Mouse (Mus musculus): ENCODE results near the gene Oas2.

Oas2 gene

DNA sequence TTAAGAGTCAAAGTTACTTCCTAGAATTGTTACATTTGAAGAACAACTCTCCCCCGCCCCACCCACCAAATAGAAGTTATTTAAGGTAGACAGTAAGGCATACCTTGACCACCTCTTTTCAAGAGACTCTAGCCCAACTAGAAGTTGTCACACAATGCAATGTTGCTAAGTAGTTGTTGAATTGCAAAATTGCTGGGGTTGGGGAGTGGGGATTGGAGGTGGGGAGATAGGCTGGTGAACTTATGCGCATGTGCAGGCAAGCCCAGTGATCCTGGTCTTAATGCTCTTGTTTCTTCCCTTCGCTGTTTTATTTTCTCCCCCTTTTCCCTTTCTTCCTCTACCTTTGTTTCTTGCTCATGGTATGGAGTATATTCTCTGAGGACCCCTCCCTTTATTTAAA, 16.0 kb downstream of the Oas2 start:
- in situ Hi-C loops (cut with MboI; ENCODE audit: low sequenced_read_pairs), result no loop called here

DNA sequence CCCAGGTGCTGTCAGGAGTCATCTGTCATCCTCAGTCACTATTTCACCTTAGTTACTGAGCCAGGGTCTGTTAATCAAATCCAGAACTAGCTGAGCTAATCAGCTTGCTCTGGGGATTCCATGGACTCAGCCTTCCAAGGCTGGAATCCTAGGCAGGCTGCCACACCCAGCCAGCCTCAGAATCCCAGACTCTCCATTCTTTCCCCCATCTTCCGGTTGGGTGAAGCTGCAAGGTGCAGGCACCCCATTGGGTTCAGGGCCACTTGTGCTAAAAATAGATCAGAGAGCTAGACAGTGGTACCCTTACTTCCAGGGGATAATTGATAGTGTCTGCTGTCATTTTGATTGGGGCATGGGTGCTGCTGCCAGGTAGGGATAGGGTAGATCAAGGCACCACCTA, 16.9 kb downstream of the Oas2 start:
- in situ Hi-C loops (cut with MboI; ENCODE audit: low sequenced_read_pairs), result no loop called here

DNA sequence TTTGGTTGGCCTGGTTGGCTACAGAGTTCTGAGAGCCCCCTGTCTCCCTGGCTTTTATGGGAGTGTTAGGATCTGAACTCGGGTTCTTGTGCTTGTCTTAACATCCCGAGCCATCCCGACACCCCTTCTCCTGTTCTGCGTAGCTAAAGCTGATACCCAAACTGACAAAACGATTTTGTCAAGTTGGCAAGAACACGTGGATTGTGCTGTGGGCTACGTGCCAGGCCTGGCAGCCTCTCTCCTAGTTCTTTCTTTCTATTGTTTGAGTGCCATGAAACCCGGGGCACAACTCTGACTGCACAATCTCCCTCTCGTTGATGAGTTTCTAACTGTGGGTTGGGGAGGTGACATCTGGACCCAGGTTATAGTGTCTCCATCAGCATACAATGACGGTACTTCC, 20.3 kb downstream of the Oas2 start:
- in situ Hi-C loops (cut with MboI; ENCODE audit: low sequenced_read_pairs), result no loop called here

GRCm38 (mm10) chr5:120725811-120726455, 23.7 kb downstream of the Oas2 start:
- in situ Hi-C loops (cut with MboI; ENCODE audit: low sequenced_read_pairs), result no loop called here

GRCm38 (mm10) chr5:120721005-120721404, 28.6 kb downstream of the Oas2 start:
- in situ Hi-C loops (cut with MboI; ENCODE audit: low sequenced_read_pairs), result no loop called here

DNA sequence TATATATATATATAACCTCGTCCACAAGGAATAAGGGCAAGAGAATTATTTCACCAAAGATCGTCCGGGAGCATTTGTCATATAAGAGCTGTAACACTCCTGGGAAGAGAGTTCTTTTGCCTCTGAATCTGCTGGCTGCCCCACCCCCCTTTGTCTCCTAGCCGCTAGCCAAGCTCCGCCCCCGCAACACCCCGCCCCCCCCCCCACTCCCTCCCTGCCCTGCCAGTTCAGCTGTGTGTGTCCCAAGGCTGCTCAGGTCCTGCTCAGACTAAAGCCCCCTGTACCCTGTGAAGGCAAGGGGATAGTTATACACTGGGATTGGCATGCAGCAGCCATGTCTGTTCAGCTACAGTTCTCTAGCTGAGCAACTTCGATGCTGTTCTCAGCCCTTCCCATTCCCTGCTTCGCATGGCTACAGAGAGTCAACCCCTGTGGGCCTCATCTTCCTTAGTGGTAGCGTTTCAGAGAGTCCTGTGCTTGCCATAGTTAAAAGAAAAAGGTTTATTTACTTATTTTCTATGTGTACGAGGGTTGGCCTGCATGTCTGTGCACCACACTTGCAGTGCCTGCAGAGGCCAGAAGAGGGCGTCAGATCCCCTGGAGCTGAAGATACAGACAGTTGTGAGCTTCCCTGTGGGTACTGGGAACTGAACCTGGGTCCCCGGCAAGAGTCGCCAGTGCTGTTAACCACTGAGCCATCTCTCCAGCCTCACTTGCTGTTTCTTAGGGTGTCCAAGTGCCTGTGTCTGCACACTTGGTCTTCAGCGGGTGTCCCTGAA, 30.9 kb downstream of the Oas2 start:
- in situ Hi-C loops (cut with MboI; ENCODE audit: low sequenced_read_pairs), result loop anchor here (5.0 kb wide), 1 partner anchor 41 kb away; no protein-coding TSS in a partner anchor

DNA sequence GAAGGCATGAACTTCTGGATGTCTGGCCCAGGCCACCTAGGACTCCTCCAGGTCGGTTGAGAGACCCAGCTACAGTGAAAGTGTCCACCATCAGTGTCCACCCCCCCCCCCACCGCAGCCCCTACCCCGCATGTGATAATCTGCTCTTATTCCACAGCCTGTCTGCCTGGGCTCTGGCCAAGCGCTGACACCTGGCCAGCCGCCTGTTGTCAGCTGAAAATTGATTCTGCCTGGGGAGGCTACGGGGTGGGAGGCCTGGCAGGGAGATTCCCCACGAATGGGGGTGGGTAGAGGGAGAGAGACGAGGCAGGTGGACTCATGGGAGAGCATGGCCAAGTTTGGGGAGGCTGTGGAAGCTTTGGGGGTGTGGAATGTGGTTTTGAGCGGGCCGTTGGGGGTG, 32.5 kb downstream of the Oas2 start:
- in situ Hi-C loops (cut with MboI; ENCODE audit: low sequenced_read_pairs), result loop anchor here (5.0 kb wide), 1 partner anchor 40 kb away; no protein-coding TSS in a partner anchor

DNA sequence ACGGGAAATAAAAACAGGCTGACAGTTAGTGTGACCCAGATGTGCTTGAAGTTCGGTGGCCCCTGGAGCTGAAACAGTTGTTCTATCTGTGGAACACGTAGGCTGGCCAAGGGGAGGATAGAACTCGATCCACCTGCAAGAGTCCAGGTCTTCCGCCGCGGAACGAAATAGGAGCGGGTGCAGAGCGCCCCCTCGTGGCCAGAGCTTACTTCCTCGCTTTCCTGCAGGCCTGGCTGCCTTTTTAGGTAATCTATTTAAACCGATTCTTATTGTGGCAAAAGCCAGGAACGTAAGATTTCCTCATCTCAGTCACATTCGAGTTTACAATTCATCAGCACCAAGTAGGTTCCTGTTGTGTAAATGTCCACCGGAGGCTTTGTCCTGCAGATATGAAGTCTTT, 35.3 kb downstream of the Oas2 start:
- in situ Hi-C loops (cut with MboI; ENCODE audit: low sequenced_read_pairs), result no loop called here

- in situ Hi-C loops (cut with MboI; ENCODE audit: low sequenced_read_pairs), result no loop called here
These were observed 36.9 kb downstream of the Oas2 start for GRCm38 (mm10) chr5:120712721-120713120.

- in situ Hi-C loops (cut with MboI; ENCODE audit: low sequenced_read_pairs), result no loop called here
These were observed 37.8 kb downstream of the Oas2 start, which contains the start of gene Dtx1 for GRCm38 (mm10) chr5:120711827-120712226. Gene Dtx1 (minus strand): TSS chr5:120711927.

- in situ Hi-C loops (cut with MboI; ENCODE audit: low sequenced_read_pairs), result no loop called here
These were observed 38.2 kb downstream of the Oas2 start for GRCm38 (mm10) chr5:120711416-120711815.

DNA sequence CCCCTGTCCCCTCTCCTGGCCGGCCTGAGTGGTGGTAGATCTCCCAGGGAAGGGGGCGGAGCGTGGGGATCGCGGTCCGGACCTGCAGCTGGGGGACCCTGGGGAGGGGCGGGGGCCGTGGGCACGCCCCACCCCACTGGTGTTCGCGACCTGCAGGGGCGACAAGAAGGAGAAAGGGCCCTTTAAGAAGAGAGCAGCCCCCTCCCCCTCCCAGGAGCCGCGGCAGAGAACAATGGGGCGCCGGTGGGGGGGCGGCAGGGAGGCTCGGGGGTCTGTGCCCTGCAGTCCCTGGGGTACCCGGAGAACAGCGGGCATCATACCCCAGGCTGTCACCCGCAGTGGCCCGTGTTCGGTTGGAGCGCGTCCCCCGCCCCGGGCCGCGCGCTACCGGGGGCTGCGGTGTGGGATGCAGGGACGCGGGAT, 38.8 kb downstream of the Oas2 start:
- in situ Hi-C loops (cut with MboI; ENCODE audit: low sequenced_read_pairs), result no loop called here

DNA sequence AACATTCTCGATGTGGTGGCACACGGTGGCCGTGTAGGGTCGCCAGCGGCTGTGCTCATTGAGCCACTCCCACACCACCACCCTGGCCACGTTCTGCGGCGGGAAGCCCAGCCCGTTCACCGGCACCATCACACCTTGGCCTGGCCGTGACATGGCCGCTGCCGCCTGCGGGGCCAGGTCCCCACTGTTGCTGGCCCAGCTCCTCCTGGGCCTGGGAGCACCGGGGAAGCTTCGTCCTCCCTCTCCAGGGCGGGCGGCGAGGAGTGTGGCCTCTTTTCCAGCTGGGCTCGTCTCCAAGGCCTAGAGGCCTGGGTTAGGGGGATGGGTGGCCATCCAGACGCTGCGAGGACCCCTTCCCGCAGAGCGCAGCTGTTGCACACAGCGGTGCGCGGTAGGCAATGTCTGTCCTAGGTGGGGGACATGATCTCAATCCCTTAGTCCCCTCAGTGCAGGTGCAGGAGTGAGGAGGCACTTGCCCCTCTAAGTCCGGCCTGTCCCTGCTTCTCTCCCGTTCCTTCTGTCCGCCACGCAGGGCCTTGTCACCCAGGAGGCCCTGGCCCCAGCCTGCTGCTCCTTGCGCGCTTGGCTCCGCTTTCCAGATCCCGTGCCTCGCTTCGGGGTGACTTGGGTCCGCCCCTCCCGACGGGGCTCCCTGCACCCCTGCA, 39.4 kb downstream of the Oas2 start:
- in situ Hi-C loops (cut with MboI; ENCODE audit: low sequenced_read_pairs), result no loop called here

- in situ Hi-C loops (cut with MboI; ENCODE audit: low sequenced_read_pairs), result no loop called here
These were observed 42.7 kb downstream of the Oas2 start for GRCm38 (mm10) chr5:120706976-120707375.

DNA sequence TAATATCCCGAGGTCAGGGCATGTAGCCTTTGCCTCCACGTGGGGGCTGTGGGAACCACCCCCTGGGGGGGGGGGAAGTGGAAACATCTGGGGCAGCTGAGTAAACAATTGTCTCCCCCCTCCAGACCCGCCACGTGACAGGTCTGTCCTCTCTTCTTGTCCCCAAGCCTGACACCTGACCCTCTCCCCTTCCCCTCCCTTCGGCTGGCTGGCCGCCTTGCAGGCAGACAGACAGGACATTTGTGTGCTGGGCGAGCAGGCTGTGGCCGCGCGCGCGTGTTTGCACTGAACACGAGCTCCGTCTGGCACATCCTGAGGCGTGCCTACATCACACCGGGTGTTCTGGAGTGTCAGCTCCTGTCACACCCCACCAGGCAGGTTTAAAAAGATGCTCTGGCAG, 43.1 kb downstream of the Oas2 start:
- in situ Hi-C loops (cut with MboI; ENCODE audit: low sequenced_read_pairs), result no loop called here

- in situ Hi-C loops (cut with MboI; ENCODE audit: low sequenced_read_pairs), result no loop called here
These were observed 45.2 kb downstream of the Oas2 start for GRCm38 (mm10) chr5:120704421-120704820.

DNA sequence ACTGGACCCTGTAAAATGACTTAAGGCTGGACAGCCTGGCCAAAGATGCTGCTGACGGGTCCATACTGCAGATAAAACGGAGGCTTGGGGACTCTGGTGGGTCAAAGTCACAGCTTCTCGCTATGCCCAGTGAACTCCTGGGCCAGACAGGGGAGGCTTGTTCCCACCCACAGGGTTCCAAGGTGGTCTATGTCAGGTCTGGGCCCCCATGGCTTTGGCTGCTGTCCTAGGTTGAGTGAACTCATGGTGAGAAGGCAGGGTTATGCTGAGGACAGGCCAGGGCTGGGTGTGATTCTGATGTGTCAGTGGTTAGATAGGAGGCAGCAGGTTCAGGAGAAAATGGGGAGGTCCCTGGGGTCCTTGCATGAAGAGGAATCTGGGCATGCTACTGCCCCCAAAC, 46.0 kb downstream of the Oas2 start:
- in situ Hi-C loops (cut with MboI; ENCODE audit: low sequenced_read_pairs), result no loop called here

GRCm38 (mm10) chr5:120702969-120703368, 46.7 kb downstream of the Oas2 start:
- in situ Hi-C loops (cut with MboI; ENCODE audit: low sequenced_read_pairs), result no loop called here

- in situ Hi-C loops (cut with MboI; ENCODE audit: low sequenced_read_pairs), result no loop called here
These were observed 47.2 kb downstream of the Oas2 start for GRCm38 (mm10) chr5:120702421-120702820.

- in situ Hi-C loops (cut with MboI; ENCODE audit: low sequenced_read_pairs), result no loop called here
These were observed 48.5 kb downstream of the Oas2 start for GRCm38 (mm10) chr5:120700996-120701790.

DNA sequence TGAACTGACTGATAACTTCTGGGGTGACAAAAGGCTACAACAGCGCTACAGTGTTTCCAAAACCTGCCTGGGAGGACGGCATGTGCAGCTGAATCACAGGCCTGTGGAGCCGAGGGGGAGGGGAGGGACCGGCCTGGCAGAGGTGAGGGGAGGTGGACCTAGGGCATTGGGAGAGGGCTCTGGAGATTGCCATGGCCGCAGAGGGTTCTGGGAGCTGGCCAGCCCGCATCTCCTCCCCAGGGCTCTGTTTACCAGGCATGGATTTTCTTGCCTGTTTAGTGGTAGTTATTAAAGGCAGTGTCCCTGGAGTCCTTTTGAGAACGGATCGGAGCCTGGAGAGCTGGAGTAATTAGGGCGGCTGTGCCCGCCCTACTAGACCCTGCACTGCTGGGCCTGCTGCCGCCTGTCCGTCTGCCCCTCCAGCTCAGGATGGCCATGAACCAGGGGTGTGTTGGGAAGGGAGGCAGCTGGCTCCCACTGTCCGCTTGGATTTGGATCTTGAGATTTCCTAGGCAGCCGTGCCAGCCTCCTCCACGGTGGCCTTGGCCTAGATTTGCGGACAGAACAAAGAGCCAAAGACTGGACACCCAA, 50.8 kb downstream of the Oas2 start:
- in situ Hi-C loops (cut with MboI; ENCODE audit: low sequenced_read_pairs), result no loop called here
